Mouse (Mus musculus) lung, postnatal 0 days (tissue): ENCODE measurements around the gene Rtkn2.

Experiments
- CTCF ChIP-seq: IDR thresholded peaks from 2 replicates; pipeline ENCODE4 v1.5.1; 2016; ENCODE audit warnings: antibody characterized with exemption, mild to moderate bottlenecking
- EP300 ChIP-seq: IDR thresholded peaks from 2 replicates; pipeline ENCODE4 v1.6.1; 2016; ENCODE audit warnings: antibody characterized with exemption, mild to moderate bottlenecking, control low read depth

DNA sequence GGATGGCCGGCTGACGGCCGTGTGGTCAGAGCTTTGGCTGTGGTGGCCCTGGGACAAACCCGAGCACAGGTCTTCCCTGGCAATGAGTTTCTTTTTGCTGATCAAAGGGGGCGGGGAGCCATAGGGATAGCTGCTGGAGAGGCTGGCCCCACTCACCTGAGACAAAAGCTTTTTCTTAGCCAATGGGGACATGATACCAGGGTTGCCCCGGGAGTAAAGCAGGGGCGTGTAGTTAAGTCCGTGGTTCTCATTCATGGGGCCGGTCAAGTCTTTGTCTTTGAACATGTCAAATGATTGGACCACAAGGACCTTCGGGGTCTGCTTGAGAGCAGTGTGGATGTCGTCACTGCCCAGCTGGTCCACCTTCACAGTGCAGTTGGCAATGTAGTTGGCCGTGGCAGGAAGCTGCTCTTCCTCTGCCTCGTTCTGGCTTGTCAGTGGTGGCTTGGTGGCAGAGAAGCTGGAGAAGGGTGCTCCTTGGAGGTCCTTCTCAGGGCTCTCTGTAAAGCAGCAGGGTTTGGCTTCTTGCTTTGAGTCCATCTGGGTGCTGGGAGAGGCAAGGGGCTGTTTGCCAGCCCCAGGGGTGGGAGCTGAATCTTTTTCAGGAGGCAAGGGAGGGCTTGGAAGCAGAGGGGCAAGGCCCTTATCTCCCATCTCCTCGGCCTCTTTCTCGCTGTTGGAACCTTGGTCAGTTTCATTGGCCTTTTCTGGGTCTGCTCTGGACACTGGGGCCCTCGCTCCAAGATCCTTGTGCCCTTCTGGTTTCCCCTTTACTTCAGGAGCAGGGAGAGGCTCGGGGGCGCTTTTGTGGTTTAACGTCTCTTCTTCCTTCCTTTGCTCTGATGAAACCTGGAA lies 118.7 kb downstream of the Rtkn2 start:
- TF ChIP-seq CTCF, result no peak
- no peak for TF ChIP-seq EP300
